Mouse (Mus musculus): ENCODE results near the gene Pcsk2. TPM values are rescaled to one million over a fixed set of nuclear protein-coding genes. Genes with fewer than 3 reads are reported as not detected.

Pcsk2 gene
- total and polyA plus RNA-seq, 3 experiments, result not detected

- Histone ChIP-seq H3K27ac (no peak overlapping the region), H3K79me2 (replicated peaks; ENCODE audit: control insufficient read depth, insufficient read depth, low read length) (no peaks in the 10 kb centered on the region), H3K36me3 (ENCODE audit: control insufficient read depth, insufficient read depth, low read length) (no peaks in the 10 kb centered on the region), H3K27me3 (ENCODE audit: control insufficient read depth, insufficient read depth, low read length) (peaks cover 5% of the 10 kb centered on the region; the same call in 1 of the 2 replicates), H3K4me1 (ENCODE audit: control insufficient read depth, insufficient read depth, low read length) (no peaks in the 10 kb centered on the region), H3K4me3 (no peak overlapping the region), H3K9ac (ENCODE audit: low read depth, low read length) (no peak overlapping the region)
- TF ChIP-seq EP300 (IDR thresholded peaks at IDR 0.05; ENCODE audit: insufficient read depth, low read depth, low read length), result no peak
- no peak for TF ChIP-seq CTCF (IDR thresholded peaks at IDR 0.05)
- no peak for TF ChIP-seq POLR2A (IDR thresholded peaks at IDR 0.05; ENCODE audit: insufficient read depth, low read depth, low read length)
- 2% methylated on average over 33 of the region's 33 CpGs for WGBS
- DNase-seq, result no peak
- intact Hi-C loops (cut with DNase I), result no loop called here
Observed at GRCm38 (mm10) chr2:143546412-143547211, 656 bp downstream of the Pcsk2 start.

GRCm38 (mm10) chr2:143547251-143548090 lies 1.5 kb downstream of the Pcsk2 start:
- H3K9ac ChIP-seq (ENCODE audit: low read depth, low read length), result no peak overlapping the region
- H3K4me3 ChIP-seq, result no peak overlapping the region
- intact Hi-C loops (cut with DNase I), result no loop called here
- H3K36me3 ChIP-seq (ENCODE audit: control insufficient read depth, insufficient read depth, low read length), result no peaks in the 10 kb centered on the region
- WGBS, result 2% methylated on average over 32 of the region's 32 CpGs
- H3K27me3 ChIP-seq (ENCODE audit: control insufficient read depth, insufficient read depth, low read length), result peaks cover 5% of the 10 kb centered on the region; the same call in 1 of the 2 replicates
- H3K4me1 ChIP-seq (ENCODE audit: control insufficient read depth, insufficient read depth, low read length), result no peaks in the 10 kb centered on the region
- H3K79me2 ChIP-seq (replicated peaks; ENCODE audit: control insufficient read depth, insufficient read depth, low read length), result no peaks in the 10 kb centered on the region
- H3K27ac ChIP-seq, result no peak overlapping the region
- TF ChIP-seq EP300 (IDR thresholded peaks at IDR 0.05; ENCODE audit: insufficient read depth, low read depth, low read length) (no peak), POLR2A (IDR thresholded peaks at IDR 0.05; ENCODE audit: insufficient read depth, low read depth, low read length) (no peak), CTCF (IDR thresholded peaks at IDR 0.05) (no peak)
- DNase-seq, result no peak

GRCm38 (mm10) chr2:143560384-143560783 lies 14.4 kb downstream of the Pcsk2 start:
- Histone ChIP-seq H3K27ac (no peak overlapping the region), H3K27me3 (ENCODE audit: control insufficient read depth, insufficient read depth, low read length) (no peaks in the 10 kb centered on the region), H3K4me3 (no peak overlapping the region), H3K36me3 (ENCODE audit: control insufficient read depth, insufficient read depth, low read length) (no peaks in the 10 kb centered on the region), H3K4me1 (ENCODE audit: control insufficient read depth, insufficient read depth, low read length) (no peaks in the 10 kb centered on the region), H3K79me2 (replicated peaks; ENCODE audit: control insufficient read depth, insufficient read depth, low read length) (no peaks in the 10 kb centered on the region), H3K9ac (ENCODE audit: low read depth, low read length) (no peak overlapping the region)
- TF ChIP-seq CTCF (IDR thresholded peaks at IDR 0.05) (no peak), EP300 (IDR thresholded peaks at IDR 0.05; ENCODE audit: insufficient read depth, low read depth, low read length) (no peak), POLR2A (IDR thresholded peaks at IDR 0.05; ENCODE audit: insufficient read depth, low read depth, low read length) (no peak)
- intact Hi-C loops (cut with DNase I), result no loop called here
- WGBS, result 63% methylated on average over 4 of the region's 4 CpGs
- no peak for DNase-seq

GRCm38 (mm10) chr2:143565062-143565461 lies 19.1 kb downstream of the Pcsk2 start:
- WGBS, result 47% methylated on average over 2 of the region's 2 CpGs
- H3K27ac ChIP-seq, result no peak overlapping the region
- no peak overlapping the region for H3K9ac ChIP-seq (ENCODE audit: low read depth, low read length)
- no peak for TF ChIP-seq POLR2A (IDR thresholded peaks at IDR 0.05; ENCODE audit: insufficient read depth, low read depth, low read length)
- no peaks in the 10 kb centered on the region for H3K27me3 ChIP-seq (ENCODE audit: control insufficient read depth, insufficient read depth, low read length)
- no peak for DNase-seq
- no peaks in the 10 kb centered on the region for H3K36me3 ChIP-seq (ENCODE audit: control insufficient read depth, insufficient read depth, low read length)
- H3K79me2 ChIP-seq (replicated peaks; ENCODE audit: control insufficient read depth, insufficient read depth, low read length), result no peaks in the 10 kb centered on the region
- no peak overlapping the region for H3K4me3 ChIP-seq
- intact Hi-C loops (cut with DNase I), result no loop called here
- no peaks in the 10 kb centered on the region for H3K4me1 ChIP-seq (ENCODE audit: control insufficient read depth, insufficient read depth, low read length)

DNA sequence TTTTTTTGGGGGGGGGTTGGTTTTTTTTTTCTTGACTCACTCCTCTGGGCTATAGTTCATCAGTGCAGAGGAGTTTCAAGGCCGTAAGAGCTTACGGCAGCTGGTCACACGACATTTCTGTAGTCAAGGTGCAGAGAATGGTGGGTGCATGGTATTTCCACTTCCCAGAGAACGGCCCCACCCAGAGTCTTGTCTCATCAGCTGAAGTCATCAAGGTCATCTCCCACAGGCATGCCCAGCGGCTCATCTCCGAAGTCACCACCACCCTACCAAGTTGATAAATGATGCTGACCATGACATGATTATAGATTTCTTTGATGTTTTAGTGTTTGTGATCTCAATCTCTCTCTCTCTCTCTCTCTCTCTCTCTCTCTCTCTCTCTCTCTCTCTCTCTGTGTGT lies 20.0 kb downstream of the Pcsk2 start:
- intact Hi-C loops (cut with DNase I), result no loop called here
- TF ChIP-seq POLR2A (IDR thresholded peaks at IDR 0.05; ENCODE audit: insufficient read depth, low read depth, low read length), result no peak
- no peak for TF ChIP-seq EP300 (IDR thresholded peaks at IDR 0.05; ENCODE audit: insufficient read depth, low read depth, low read length)
- TF ChIP-seq CTCF (IDR thresholded peaks at IDR 0.05), result no peak
- 85% methylated on average over 6 of the region's 6 CpGs for WGBS

GRCm38 (mm10) chr2:143585341-143585740 lies 39.4 kb downstream of the Pcsk2 start:
- Histone ChIP-seq H3K9ac (ENCODE audit: low read depth, low read length) (no peak overlapping the region), H3K36me3 (ENCODE audit: control insufficient read depth, insufficient read depth, low read length) (no peaks in the 10 kb centered on the region), H3K79me2 (replicated peaks; ENCODE audit: control insufficient read depth, insufficient read depth, low read length) (no peaks in the 10 kb centered on the region), H3K27ac (no peak overlapping the region), H3K27me3 (ENCODE audit: control insufficient read depth, insufficient read depth, low read length) (no peaks in the 10 kb centered on the region), H3K4me3 (no peak overlapping the region), H3K4me1 (ENCODE audit: control insufficient read depth, insufficient read depth, low read length) (no peaks in the 10 kb centered on the region)
- DNase-seq, result no peak
- 75% methylated on average over 6 of the region's 6 CpGs for WGBS
- intact Hi-C loops (cut with DNase I), result no loop called here
- no peak for TF ChIP-seq EP300 (IDR thresholded peaks at IDR 0.05; ENCODE audit: insufficient read depth, low read depth, low read length)
- TF ChIP-seq POLR2A (IDR thresholded peaks at IDR 0.05; ENCODE audit: insufficient read depth, low read depth, low read length), result no peak
- no peak for TF ChIP-seq CTCF (IDR thresholded peaks at IDR 0.05)

More for the DNA sequence above, 20.0 kb downstream of the Pcsk2 start:
- DNase-seq, result no peak
- H3K4me3 ChIP-seq, result no peak overlapping the region
- H3K9ac ChIP-seq (ENCODE audit: low read depth, low read length), result no peak overlapping the region
- H3K36me3 ChIP-seq (ENCODE audit: control insufficient read depth, insufficient read depth, low read length), result no peaks in the 10 kb centered on the region
- no peaks in the 10 kb centered on the region for H3K79me2 ChIP-seq (replicated peaks; ENCODE audit: control insufficient read depth, insufficient read depth, low read length)
- no peaks in the 10 kb centered on the region for H3K27me3 ChIP-seq (ENCODE audit: control insufficient read depth, insufficient read depth, low read length)
- H3K27ac ChIP-seq, result no peak overlapping the region
- H3K4me1 ChIP-seq (ENCODE audit: control insufficient read depth, insufficient read depth, low read length), result no peaks in the 10 kb centered on the region
